Mouse (Mus musculus): Measurements from ENCODE around the gene Micall1.

- TF ChIP-seq CTCF (conservative IDR thresholded peaks at IDR 0.05; ENCODE audit: low read length) = no peak
- no peak for TF ChIP-seq POU5F1 (IDR thresholded peaks at IDR 0.05; ENCODE audit: borderline replicate concordance, low read length)
- TF ChIP-seq NANOG (IDR thresholded peaks at IDR 0.05; ENCODE audit: borderline replicate concordance, low read length) = no peak
Measured at GRCm38 (mm10) chr15:79133191-79133661, 24.5 kb downstream of the Micall1 start.

Measured in E14TG2a.4 (cell line).